Mouse (Mus musculus) stomach, postnatal 0 days (tissue): ENCODE data around the gene Qk. TPM values are rescaled to one million over a fixed set of nuclear protein-coding genes. Genes with fewer than 3 reads are reported as not detected.

Experiments
- ATAC-seq: fragments of 200-750 bp; cut with Nextera tagmentation; 2 replicates; pipeline ENCODE4 v1.8.0; 2017; ENCODE audit not compliant: low FRiP score, low TSS enrichment
- DNase-seq: peaks from one replicate; pipeline ENCODE4 v3.0.0-alpha.2; 2016; ENCODE audit warnings: low spot score
- H3K27ac ChIP-seq: fragments of 300-500 bp; sonication (generic); replicated peaks from 2 replicates; pipeline ENCODE4 v1.5.1; 2014; ENCODE audit warnings: mild to moderate bottlenecking, control low read depth
- H3K27me3 ChIP-seq: fragments of 300-500 bp; sonication (generic); 2 replicates; pipeline ENCODE4 v1.6.1; 2014; ENCODE audit warnings: low read length; ENCODE audit not compliant: control insufficient read depth, insufficient read depth
- H3K36me3 ChIP-seq: fragments of 300-500 bp; sonication (generic); 2 replicates; pipeline ENCODE4 v1.6.1; 2014; ENCODE audit warnings: low read length, mixed read lengths; ENCODE audit not compliant: control insufficient read depth, insufficient read depth
- H3K4me1 ChIP-seq: fragments of 300-500 bp; sonication (generic); replicated peaks from 2 replicates; pipeline ENCODE4 v1.6.1; 2014; ENCODE audit warnings: antibody characterized with exemption; ENCODE audit not compliant: control insufficient read depth, insufficient read depth
- H3K4me2 ChIP-seq: fragments of 300-500 bp; sonication (generic); replicated peaks from 2 replicates; pipeline ENCODE4 v1.6.1; 2014; ENCODE audit warnings: low read depth, mild to moderate bottlenecking, control low read depth, moderate library complexity
- H3K4me3 ChIP-seq: fragments of 300-500 bp; sonication (generic); 2 replicates; pipeline ENCODE4 v1.5.1; 2014; ENCODE audit warnings: low read depth, low read length, control low read depth
- H3K9ac ChIP-seq: fragments of 300-500 bp; sonication (generic); 2 replicates; pipeline ENCODE4 v1.6.1; 2014; ENCODE audit warnings: mild to moderate bottlenecking, low read length, control low read depth, mixed read lengths
- H3K9me3 ChIP-seq: fragments of 300-500 bp; sonication (generic); 2 replicates; pipeline ENCODE4 v1.6.1; 2016; ENCODE audit warnings: low read length; ENCODE audit not compliant: control insufficient read depth
- CTCF ChIP-seq: IDR thresholded peaks from 2 replicates; pipeline ENCODE4 v1.5.1; 2016; ENCODE audit warnings: antibody characterized with exemption, low read depth, mild to moderate bottlenecking, moderate library complexity
- EP300 ChIP-seq: optimal IDR thresholded peaks from 2 replicates; pipeline ENCODE3; 2016; ENCODE audit warnings: antibody characterized with exemption
- WGBS: fragments of 180-500 bp; shearing (Covaris S2); extraction: QIAGEN DNeasy Blood & Tissue Kit; methylation state at CpG from one replicate; pipeline ENCODE4 v1.1.7; 2014; 5-methylcytosine and 5-hydroxymethylcytosine counted together
- polyA plus RNA-seq: library from polyadenylated mRNA; unstranded; fragments of >200 nt; fragmentation: Nextera tagmentation; extraction: Ambion mirVana; gene quantifications from 2 replicates; pipeline ENCODE4 v1.2.1, GENCODE M21; 2015

The Qk gene
- 9.7 and 9.8 TPM in 2 replicates for polyA plus RNA-seq

- Histone ChIP-seq H3K9me3 (no peaks in the 10 kb centered on the region), H3K4me3 (peak within 1 kb of the TSS; percentile 82), H3K4me1 (no peaks in the 10 kb centered on the region), H3K9ac (peak within 1 kb of the TSS; percentile 96), H3K36me3 (no peaks in the 10 kb centered on the region), H3K4me2 (peak within 1 kb of the TSS; percentile 71), H3K27ac (peak within 1 kb of the TSS; percentile 99), H3K27me3 (no peaks in the 10 kb centered on the region)
- under 1% methylated on average over 79 of the region's 86 CpGs for WGBS
- DNase-seq (peak; percentile 94), ATAC-seq (peak; percentile 84)
- no peak for TF ChIP-seq EP300
- 0 out of 2 replicates have a peak, but pooled peaks have one; percentile 20 for TF ChIP-seq CTCF
Measured at GRCm38 (mm10) chr17:10319685-10320455, at the start of gene Qk. Qk (minus strand) TSS chr17:10319854.

GRCm38 (mm10) chr17:10367044-10367443 is 47.4 kb upstream of the Qk start:
- Histone ChIP-seq H3K9me3 (no peaks in the 10 kb centered on the region), H3K27me3 (no peaks in the 10 kb centered on the region), H3K9ac (no peak overlapping the region), H3K4me1 (no peaks in the 10 kb centered on the region), H3K4me2 (no peak overlapping the region), H3K27ac (no peak overlapping the region), H3K4me3 (no peak overlapping the region), H3K36me3 (no peaks in the 10 kb centered on the region)
- TF ChIP-seq EP300 (no peak), CTCF (no peak)
- ATAC-seq (no peak), DNase-seq (no peak)
- WGBS: 76% methylated on average over 5 of the region's 5 CpGs

- H3K9ac ChIP-seq: no peak overlapping the region
- H3K36me3 ChIP-seq: no peaks in the 10 kb centered on the region
- H3K4me3 ChIP-seq: no peak overlapping the region
- WGBS: 65% methylated on average over 4 of the region's 4 CpGs
- H3K4me1 ChIP-seq: no peaks in the 10 kb centered on the region
- DNase-seq (no peak), ATAC-seq (no peak)
- no peaks in the 10 kb centered on the region for H3K9me3 ChIP-seq
- TF ChIP-seq EP300 (no peak), CTCF (no peak)
- no peak overlapping the region for H3K27ac ChIP-seq
- H3K4me2 ChIP-seq: no peak overlapping the region
- H3K27me3 ChIP-seq: no peaks in the 10 kb centered on the region
Measured at GRCm38 (mm10) chr17:10366577-10366976, 46.9 kb upstream of the Qk start.

DNA sequence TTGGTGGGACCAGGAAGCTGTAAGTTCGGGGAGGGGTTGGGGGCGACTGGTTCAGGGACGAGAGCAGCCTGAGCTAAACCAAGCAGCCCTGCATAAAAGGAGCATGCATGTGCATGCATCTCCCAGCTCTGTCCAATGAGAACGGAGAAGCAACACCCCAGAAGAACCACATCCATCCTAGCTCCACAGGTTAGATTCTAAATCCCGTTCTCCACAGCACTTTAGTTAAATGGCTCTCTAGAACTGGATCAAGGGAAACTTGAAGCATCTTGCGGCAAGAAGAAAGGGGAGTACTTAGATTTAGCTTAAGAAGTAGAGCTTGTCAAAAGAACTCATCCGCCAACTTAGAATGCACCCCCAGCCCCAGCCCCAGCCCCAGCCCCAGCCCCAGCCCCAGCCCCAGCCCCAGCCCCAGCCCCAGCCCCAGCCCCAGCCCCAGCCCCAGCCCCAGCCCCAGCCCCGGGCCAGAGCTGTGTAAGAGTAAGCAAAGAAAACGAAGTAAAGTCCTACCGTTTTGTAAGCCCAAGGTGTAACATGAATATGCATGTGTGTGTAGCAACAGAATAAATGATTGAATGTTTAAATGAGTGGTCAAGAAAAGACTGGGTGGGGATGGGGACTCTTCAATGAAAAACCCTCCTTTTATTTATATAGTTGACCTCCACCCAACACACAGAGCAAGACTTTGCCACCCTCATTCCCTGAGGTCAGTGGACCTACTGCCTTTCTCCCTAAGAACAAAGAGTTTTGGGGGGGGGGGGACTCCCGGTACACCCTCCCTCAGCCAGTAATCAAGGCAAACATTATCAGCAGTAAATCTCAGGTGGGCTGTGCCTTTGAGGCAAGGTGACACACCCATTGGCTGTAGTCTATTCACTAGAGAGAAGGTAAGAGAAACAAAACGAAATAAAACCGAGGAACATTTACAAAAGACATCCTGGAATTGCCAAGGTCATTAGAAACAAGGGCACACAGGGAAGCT is 46.1 kb upstream of the Qk start:
- no peak overlapping the region for H3K9ac ChIP-seq
- H3K36me3 ChIP-seq: no peaks in the 10 kb centered on the region
- TF ChIP-seq EP300 (no peak), CTCF (no peak)
- no peak overlapping the region for H3K27ac ChIP-seq
- DNase-seq (no peak), ATAC-seq (no peak)
- WGBS: 52% methylated on average over 13 of the region's 13 CpGs
- H3K27me3 ChIP-seq: no peaks in the 10 kb centered on the region
- H3K9me3 ChIP-seq: no peaks in the 10 kb centered on the region
- no peaks in the 10 kb centered on the region for H3K4me1 ChIP-seq
- H3K4me3 ChIP-seq: no peak overlapping the region
- H3K4me2 ChIP-seq: no peak overlapping the region

DNA sequence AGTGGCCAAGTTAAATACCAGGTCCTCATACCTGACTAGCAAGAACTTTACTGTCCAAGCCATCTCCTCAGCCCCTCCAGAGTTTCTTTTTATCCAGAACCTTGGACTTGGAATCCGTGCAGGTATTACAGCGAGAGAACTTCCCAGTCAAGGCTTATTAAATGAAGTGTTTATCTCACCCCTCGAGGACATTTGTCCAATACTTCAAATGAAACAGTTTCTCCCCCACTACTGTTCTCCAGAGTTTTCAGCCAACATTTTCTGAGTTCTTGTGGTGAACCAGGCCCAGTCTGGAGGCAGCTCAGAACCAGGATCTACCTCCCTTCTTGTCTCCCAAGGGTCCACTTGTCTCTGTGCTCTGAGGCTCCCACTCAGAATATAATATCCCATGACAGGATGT is 43.5 kb upstream of the Qk start:
- no peak for TF ChIP-seq EP300
- no peak for TF ChIP-seq CTCF
- Histone ChIP-seq H3K9ac (no peak overlapping the region), H3K27me3 (no peaks in the 10 kb centered on the region), H3K27ac (no peak overlapping the region), H3K4me3 (no peak overlapping the region), H3K36me3 (no peaks in the 10 kb centered on the region), H3K9me3 (no peaks in the 10 kb centered on the region), H3K4me2 (no peak overlapping the region), H3K4me1 (no peaks in the 10 kb centered on the region)
- no peak for DNase-seq
- 77% methylated on average over 3 of the region's 3 CpGs for WGBS
- ATAC-seq: no peak

DNA sequence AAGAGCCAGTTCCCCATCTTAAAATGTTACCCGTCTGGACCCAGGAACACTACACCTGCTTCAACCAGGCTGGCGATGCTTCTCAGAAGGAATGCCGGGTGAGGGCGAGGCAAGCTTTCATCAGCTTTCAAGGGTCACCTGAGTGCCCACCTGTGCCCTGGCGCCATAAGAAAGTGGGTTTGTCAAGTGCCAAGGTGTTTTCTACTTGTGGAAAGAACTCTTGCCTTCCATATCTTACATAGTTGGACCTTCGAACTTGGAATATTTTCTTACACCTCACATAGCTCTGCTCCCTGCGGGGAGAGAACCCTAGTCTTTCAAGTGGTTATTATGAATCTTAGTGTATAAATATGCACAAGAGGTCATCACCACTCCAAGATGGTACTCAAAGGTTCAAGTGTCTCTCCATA is 42.2 kb upstream of the Qk start:
- DNase-seq (no peak), ATAC-seq (no peak)
- WGBS: 90% methylated on average over 7 of the region's 7 CpGs
- no peaks in the 10 kb centered on the region for H3K27me3 ChIP-seq
- H3K36me3 ChIP-seq: no peaks in the 10 kb centered on the region
- no peak overlapping the region for H3K27ac ChIP-seq
- no peak overlapping the region for H3K4me3 ChIP-seq
- no peak overlapping the region for H3K4me2 ChIP-seq
- TF ChIP-seq EP300 (no peak), CTCF (no peak)
- no peak overlapping the region for H3K9ac ChIP-seq
- no peaks in the 10 kb centered on the region for H3K4me1 ChIP-seq
- H3K9me3 ChIP-seq: no peaks in the 10 kb centered on the region
